Mouse (Mus musculus): ENCODE measurements around the gene Ism2. TPM values are rescaled to one million over a fixed set of nuclear protein-coding genes. Genes with fewer than 3 reads are reported as not detected.

Ism2 gene
- polyA plus RNA-seq, 1 experiment, result not detected

Other genes with a start within 250 kb of the Ism2 start
- not detected in 2 replicates for gene Ngb, start 197.2 kb downstream of the Ism2 start, polyA plus RNA-seq (2012; ENCODE audit: insufficient read depth, insufficient read length, missing spikeins)
- gene Gstz1, start 152.5 kb downstream of the Ism2 start, polyA plus RNA-seq (2012; ENCODE audit: insufficient read depth, insufficient read length, missing spikeins), result 423 and 452 TPM in 2 replicates
- 3.9 and 4.7 TPM in 2 replicates for gene Pomt2, start 151.7 kb downstream of the Ism2 start, polyA plus RNA-seq (2012; ENCODE audit: insufficient read depth, insufficient read length, missing spikeins)
- gene Samd15, start 100.0 kb downstream of the Ism2 start, polyA plus RNA-seq (2012; ENCODE audit: insufficient read depth, insufficient read length, missing spikeins), result 0.52 TPM in 1 of 2 replicates, not detected in the other
- gene Tmed8, start 99.3 kb downstream of the Ism2 start, polyA plus RNA-seq (2012; ENCODE audit: insufficient read depth, insufficient read length, missing spikeins), result 2.7 and 4.1 TPM in 2 replicates
- gene Noxred1, start 61.0 kb downstream of the Ism2 start, polyA plus RNA-seq (2012; ENCODE audit: insufficient read depth, insufficient read length, missing spikeins), result 0.71 and 1.3 TPM in 2 replicates
- gene Vipas39, start 33.4 kb downstream of the Ism2 start, polyA plus RNA-seq (2012; ENCODE audit: insufficient read depth, insufficient read length, missing spikeins), result 24.3 and 30.8 TPM in 2 replicates
- 89.7 and 140 TPM in 2 replicates for gene Ahsa1, start 33.2 kb downstream of the Ism2 start, polyA plus RNA-seq (2012; ENCODE audit: insufficient read depth, insufficient read length, missing spikeins)
- gene Sptlc2, start 88.7 kb upstream of the Ism2 start, polyA plus RNA-seq (2012; ENCODE audit: insufficient read depth, insufficient read length, missing spikeins), result 10.4 and 25.5 TPM in 2 replicates
- 340 and 414 TPM in 2 replicates for gene Slirp, start 144.2 kb upstream of the Ism2 start, polyA plus RNA-seq (2012; ENCODE audit: insufficient read depth, insufficient read length, missing spikeins)
- gene Alkbh1, start 144.3 kb upstream of the Ism2 start, polyA plus RNA-seq (2012; ENCODE audit: insufficient read depth, insufficient read length, missing spikeins), result 3.7 and 4.3 TPM in 2 replicates
- 33.6 and 41.0 TPM in 2 replicates for gene Snw1, start 172.6 kb upstream of the Ism2 start, polyA plus RNA-seq (2012; ENCODE audit: insufficient read depth, insufficient read length, missing spikeins)
- gene Gm5788, start 195.0 kb upstream of the Ism2 start, polyA plus RNA-seq (2012; ENCODE audit: insufficient read depth, insufficient read length, missing spikeins), result not detected in 2 replicates
- not detected in 2 replicates for gene Gm8300, start 214.6 kb upstream of the Ism2 start, polyA plus RNA-seq (2012; ENCODE audit: insufficient read depth, insufficient read length, missing spikeins)

Data from brown adipose tissue, adult 24 weeks (tissue).